Mouse (Mus musculus): Measurements from ENCODE around the gene Zfhx3. TPM values are rescaled to one million over a fixed set of nuclear protein-coding genes. Genes with fewer than 3 reads are reported as not detected.

Gene Zfhx3
- polyA plus RNA-seq, 2 experiments: 0.25 to 0.65 TPM

- Histone ChIP-seq H3K27me3 (ENCODE audit: control insufficient read depth, insufficient read depth, low read length) (no peaks in the 10 kb centered on the region), H3K27ac (no peak overlapping the region), H3K4me3 (ENCODE audit: insufficient read depth in 1 of 2, low read depth in 2 of 2, low read length in 2 of 2) (no peak overlapping the region), H3K36me3 (replicated peaks; ENCODE audit: control insufficient read depth, insufficient read depth, low read depth) (no peaks in the 10 kb centered on the region), H3K9me3 (ENCODE audit: control insufficient read depth, low read length) (no peaks in the 10 kb centered on the region), H3K4me2 (ENCODE audit: low read depth) (no peak overlapping the region), H3K4me1 (replicated peaks; ENCODE audit: control insufficient read depth in 2 of 2, insufficient read depth in 2 of 2, low read length in 1 of 2) (0 out of 4 replicates have a peak, but pooled peaks cover 0 to 1% of the 10 kb centered on the region in 2 experiments), H3K9ac (replicated peaks) (no peak overlapping the region)
- 50% methylated on average over 2 of the region's 2 CpGs for WGBS (ENCODE audit: insufficient replicate concordance)
- ATAC-seq (ENCODE audit: insufficient read depth): no peak
- TF ChIP-seq CTCF (IDR thresholded peaks at IDR 0.05; ENCODE audit: low read depth): no peak
- no peak for TF ChIP-seq EP300 (IDR thresholded peaks at IDR 0.05; ENCODE audit: low read depth)
- DNase-seq (ENCODE audit: low read depth in 3 of 3, low spot score in 3 of 3): no peak
Measured at GRCm38 (mm10) chr8:108847356-108847755, 904.9 kb downstream of the Zfhx3 start.

GRCm38 (mm10) chr8:108848484-108848883, 906.0 kb downstream of the Zfhx3 start:
- ATAC-seq (ENCODE audit: insufficient read depth): no peak
- Histone ChIP-seq H3K9me3 (ENCODE audit: control insufficient read depth, low read length) (no peaks in the 10 kb centered on the region), H3K4me3 (ENCODE audit: insufficient read depth in 1 of 2, low read depth in 2 of 2, low read length in 2 of 2) (no peak overlapping the region), H3K36me3 (replicated peaks; ENCODE audit: control insufficient read depth, insufficient read depth, low read depth) (no peaks in the 10 kb centered on the region), H3K4me2 (ENCODE audit: low read depth) (no peak overlapping the region), H3K4me1 (replicated peaks; ENCODE audit: control insufficient read depth in 2 of 2, insufficient read depth in 2 of 2, low read length in 1 of 2) (0 out of 4 replicates have a peak, but pooled peaks cover 0 to 1% of the 10 kb centered on the region in 2 experiments), H3K27me3 (ENCODE audit: control insufficient read depth, insufficient read depth, low read length) (no peaks in the 10 kb centered on the region), H3K27ac (no peak overlapping the region), H3K9ac (replicated peaks) (no peak overlapping the region)
- 47% methylated on average over 3 of the region's 3 CpGs for WGBS (ENCODE audit: insufficient replicate concordance)
- TF ChIP-seq CTCF (IDR thresholded peaks at IDR 0.05; ENCODE audit: low read depth): no peak
- TF ChIP-seq EP300 (IDR thresholded peaks at IDR 0.05; ENCODE audit: low read depth): no peak
- no peak for DNase-seq (ENCODE audit: low read depth in 3 of 3, low spot score in 3 of 3)

- Histone ChIP-seq H3K9ac (replicated peaks) (no peak overlapping the region), H3K4me1 (replicated peaks; ENCODE audit: control insufficient read depth in 2 of 2, insufficient read depth in 2 of 2, low read length in 1 of 2) (no peaks in the 10 kb centered on the region), H3K4me3 (ENCODE audit: insufficient read depth in 1 of 2, low read depth in 2 of 2, low read length in 2 of 2) (no peak overlapping the region), H3K36me3 (replicated peaks; ENCODE audit: control insufficient read depth, insufficient read depth, low read depth) (no peaks in the 10 kb centered on the region), H3K27me3 (ENCODE audit: control insufficient read depth, insufficient read depth, low read length) (no peaks in the 10 kb centered on the region), H3K4me2 (ENCODE audit: low read depth) (no peak overlapping the region), H3K9me3 (ENCODE audit: control insufficient read depth, low read length) (no peaks in the 10 kb centered on the region), H3K27ac (no peak overlapping the region)
- WGBS (ENCODE audit: insufficient replicate concordance): 66% methylated on average over 10 of the region's 10 CpGs
- TF ChIP-seq CTCF (IDR thresholded peaks at IDR 0.05; ENCODE audit: low read depth) (no peak), EP300 (IDR thresholded peaks at IDR 0.05; ENCODE audit: low read depth) (no peak)
- DNase-seq (ENCODE audit: low read depth in 3 of 3, low spot score in 3 of 3) (no peak), ATAC-seq (ENCODE audit: insufficient read depth) (no peak)
Measured at GRCm38 (mm10) chr8:108853028-108853427, 910.6 kb downstream of the Zfhx3 start.

- Histone ChIP-seq H3K9ac (replicated peaks) (no peak overlapping the region), H3K4me3 (ENCODE audit: insufficient read depth in 1 of 2, low read depth in 2 of 2, low read length in 2 of 2) (no peak overlapping the region), H3K27me3 (ENCODE audit: control insufficient read depth, insufficient read depth, low read length) (no peaks in the 10 kb centered on the region), H3K4me2 (ENCODE audit: low read depth) (no peak overlapping the region), H3K27ac (no peak overlapping the region), H3K4me1 (replicated peaks; ENCODE audit: control insufficient read depth in 2 of 2, insufficient read depth in 2 of 2, low read length in 1 of 2) (no peaks in the 10 kb centered on the region), H3K36me3 (replicated peaks; ENCODE audit: control insufficient read depth, insufficient read depth, low read depth) (no peaks in the 10 kb centered on the region), H3K9me3 (ENCODE audit: control insufficient read depth, low read length) (no peaks in the 10 kb centered on the region)
- no peak for TF ChIP-seq CTCF (IDR thresholded peaks at IDR 0.05; ENCODE audit: low read depth)
- no peak for TF ChIP-seq EP300 (IDR thresholded peaks at IDR 0.05; ENCODE audit: low read depth)
- DNase-seq (ENCODE audit: low read depth in 3 of 3, low spot score in 3 of 3) (no peak), ATAC-seq (ENCODE audit: insufficient read depth) (no peak)
- 53% methylated on average over 12 of the region's 12 CpGs for WGBS (ENCODE audit: insufficient replicate concordance)
Measured at GRCm38 (mm10) chr8:108854444-108855102, 912.1 kb downstream of the Zfhx3 start.

- ATAC-seq (ENCODE audit: insufficient read depth) (no peak), DNase-seq (ENCODE audit: low read depth in 3 of 3, low spot score in 3 of 3) (no peak)
- Histone ChIP-seq H3K9me3 (ENCODE audit: control insufficient read depth, low read length) (no peaks in the 10 kb centered on the region), H3K9ac (replicated peaks) (no peak overlapping the region), H3K36me3 (replicated peaks; ENCODE audit: control insufficient read depth, insufficient read depth, low read depth) (no peaks in the 10 kb centered on the region), H3K27me3 (ENCODE audit: control insufficient read depth, insufficient read depth, low read length) (no peaks in the 10 kb centered on the region), H3K27ac (no peak overlapping the region), H3K4me2 (ENCODE audit: low read depth) (no peak overlapping the region), H3K4me1 (replicated peaks; ENCODE audit: control insufficient read depth in 2 of 2, insufficient read depth in 2 of 2, low read length in 1 of 2) (no peaks in the 10 kb centered on the region), H3K4me3 (ENCODE audit: insufficient read depth in 1 of 2, low read depth in 2 of 2, low read length in 2 of 2) (no peak overlapping the region)
- TF ChIP-seq CTCF (IDR thresholded peaks at IDR 0.05; ENCODE audit: low read depth) (no peak), EP300 (IDR thresholded peaks at IDR 0.05; ENCODE audit: low read depth) (no peak)
- 74% methylated on average over 8 of the region's 8 CpGs for WGBS (ENCODE audit: insufficient replicate concordance)
Measured at GRCm38 (mm10) chr8:108859001-108859400, 916.6 kb downstream of the Zfhx3 start.

Measured in liver, embryonic 14.5 days (tissue).